Mouse (Mus musculus) cerebellum, adult (tissue): Measurements from ENCODE around the gene Slc16a10.
A peak's percentile ranks its signal among the peaks of the same experiment; 100 is the strongest.

Experiments
- ATAC-seq: cut with Nextera tagmentation; 2 replicates; pipeline ENCODE4 v1.9.2; 2017; ENCODE audit warnings: mild to moderate bottlenecking, moderate library complexity, mixed read lengths; ENCODE audit not compliant: insufficient number of reproducible peaks, low FRiP score, low TSS enrichment

The Slc16a10 gene

DNA sequence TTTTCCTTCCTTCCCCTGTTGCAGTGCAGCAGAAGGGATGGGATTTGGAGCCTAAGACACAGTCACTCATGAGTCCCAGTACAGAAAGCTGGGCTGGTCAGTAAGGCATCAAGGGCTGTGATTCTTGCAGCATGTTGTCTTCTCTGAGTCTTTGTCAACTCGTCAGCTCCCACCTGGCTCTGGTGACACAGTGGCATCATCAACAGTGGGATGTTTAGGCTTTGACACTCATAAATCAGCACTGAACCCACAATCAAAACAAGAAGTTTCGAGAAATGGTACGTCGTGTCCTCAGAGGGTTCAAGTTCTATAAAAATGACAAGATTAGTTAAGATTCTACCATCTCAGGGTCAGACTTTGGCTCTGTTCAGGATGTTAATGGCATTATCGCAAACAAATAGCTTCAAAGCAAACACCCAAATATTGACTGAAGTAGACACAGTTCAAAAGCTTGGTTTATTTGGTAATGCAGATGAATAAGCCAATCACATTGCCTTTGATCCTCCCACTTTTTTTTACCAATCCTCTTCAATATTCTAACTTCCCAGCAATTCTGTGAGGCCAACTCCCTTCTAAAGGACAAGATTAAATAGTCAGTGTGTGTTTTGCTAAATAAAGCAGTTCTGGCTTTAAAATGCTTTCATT lies 23.2 kb downstream of the Slc16a10 start:
- no peak for ATAC-seq

DNA sequence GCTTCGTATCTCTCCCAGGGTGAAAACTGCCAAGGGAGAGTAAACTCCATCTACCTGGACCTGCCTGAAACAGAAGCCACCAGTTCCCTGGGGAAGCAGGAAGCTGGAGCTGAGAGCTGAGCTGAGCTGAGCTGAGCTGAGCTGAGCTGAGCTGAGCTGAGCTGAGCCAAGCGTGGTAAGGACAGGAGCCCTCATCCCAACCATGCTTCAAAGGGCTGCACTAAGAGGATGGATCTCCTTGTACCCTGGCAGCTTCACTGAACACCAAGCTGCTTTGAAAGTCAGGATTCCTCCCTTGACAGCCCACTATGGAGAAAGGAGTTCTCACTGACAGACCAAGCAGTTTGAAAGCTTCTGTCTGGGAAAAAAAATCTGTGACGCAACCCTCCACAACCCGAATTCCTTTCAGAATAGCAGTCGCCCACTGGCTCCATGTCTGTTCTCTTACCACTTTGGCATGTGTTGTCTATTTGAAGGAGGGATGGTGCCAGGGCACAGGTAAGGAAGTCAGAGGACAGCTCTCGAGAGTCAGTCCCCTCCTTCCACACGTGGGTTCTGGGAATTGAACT lies 28.5 kb downstream of the Slc16a10 start:
- no peak for ATAC-seq

DNA sequence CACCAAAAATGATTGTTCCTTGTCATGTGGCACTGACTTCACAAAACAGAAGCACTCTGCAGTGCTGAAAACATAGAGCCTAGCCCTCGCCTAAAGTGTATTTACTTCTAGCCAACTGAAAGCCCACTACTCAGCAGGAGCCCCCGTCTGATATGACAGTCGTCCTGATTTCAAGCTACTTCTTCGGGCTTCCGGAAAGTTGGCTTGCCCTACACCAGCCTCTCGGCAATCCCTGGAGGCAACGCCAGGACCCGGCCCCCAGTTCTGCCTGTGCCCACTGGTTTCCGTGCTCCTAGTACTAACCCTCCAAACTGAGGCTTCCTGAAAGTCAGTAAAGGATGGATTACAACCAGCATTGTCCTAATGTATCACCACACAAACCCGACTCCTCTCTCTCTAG lies 29.8 kb downstream of the Slc16a10 start:
- no peak for ATAC-seq

DNA sequence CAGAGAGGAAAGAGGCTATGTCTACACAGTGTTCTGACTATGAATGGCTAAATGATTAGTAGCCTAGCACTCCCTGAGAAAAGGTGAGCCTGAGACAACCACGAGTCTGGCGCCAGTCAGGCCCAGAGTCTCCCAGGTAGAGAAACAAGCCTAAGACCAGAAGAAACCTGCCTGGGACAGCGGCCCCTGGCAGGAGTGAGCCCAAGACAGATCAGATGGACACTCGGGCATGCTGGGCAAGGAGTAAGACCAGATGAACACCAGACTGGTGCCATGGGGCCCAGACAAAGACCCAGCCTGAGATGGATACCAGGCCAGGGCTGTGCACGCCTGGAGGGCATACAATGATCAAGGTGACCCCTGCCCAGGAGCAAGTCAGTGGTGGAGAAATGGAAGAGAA lies 32.5 kb downstream of the Slc16a10 start:
- ATAC-seq: no peak

DNA sequence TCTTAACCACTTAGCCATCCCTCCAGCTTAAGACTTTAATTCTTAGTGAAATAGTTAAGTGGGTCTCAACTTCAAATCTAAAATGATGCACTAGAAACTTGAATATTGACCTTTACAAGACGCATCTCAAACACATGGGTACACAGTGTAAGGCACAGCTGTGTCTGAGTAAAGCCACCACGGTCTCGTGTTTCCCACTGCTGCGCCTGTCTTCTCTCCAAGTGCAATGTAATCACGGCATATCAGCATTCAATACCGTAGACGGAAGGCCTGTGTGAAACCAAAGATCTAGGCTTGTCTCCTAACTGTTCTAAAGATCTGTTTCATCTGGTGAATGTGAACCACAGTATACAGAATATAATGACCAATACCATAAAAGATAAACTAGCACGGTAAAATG lies 33.1 kb downstream of the Slc16a10 start:
- ATAC-seq: no peak

DNA sequence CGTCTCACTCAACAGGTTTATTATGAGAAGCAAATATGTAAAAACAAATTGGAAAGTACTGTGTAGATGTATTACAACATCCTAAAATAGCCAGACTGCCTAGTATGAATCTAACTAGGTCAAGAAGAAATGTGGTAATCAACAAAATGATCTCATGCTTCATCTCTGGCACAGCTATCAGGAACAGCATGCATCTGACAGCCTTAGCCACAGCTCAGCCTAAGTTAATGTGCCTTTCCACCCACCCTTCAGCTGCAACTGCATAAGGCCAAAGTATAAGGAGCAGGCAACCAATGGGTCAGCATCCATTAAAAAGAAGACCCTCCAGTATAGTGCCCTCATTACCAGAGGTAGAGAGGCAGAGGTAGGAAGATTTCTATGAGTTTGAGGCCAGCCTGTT lies 34.1 kb downstream of the Slc16a10 start:
- ATAC-seq: peak; percentile 83

DNA sequence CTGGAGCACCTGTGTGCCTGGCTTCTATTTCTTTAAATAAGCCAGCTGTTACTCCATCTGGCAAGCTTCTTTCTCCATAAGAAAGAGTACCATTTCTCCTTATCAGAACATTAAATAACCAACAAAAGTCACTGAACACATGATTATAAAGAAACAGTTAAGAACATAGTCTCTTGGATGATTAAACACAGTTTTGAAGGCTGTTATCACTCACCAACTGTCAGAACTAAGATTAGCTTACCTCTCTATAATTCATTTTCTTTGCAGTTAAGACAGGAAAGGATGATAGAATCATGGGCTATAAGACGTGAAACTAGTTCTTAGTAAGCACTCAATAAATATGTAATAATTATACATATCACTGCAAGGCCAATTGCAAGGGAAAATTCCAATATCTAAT lies 36.9 kb downstream of the Slc16a10 start:
- no peak for ATAC-seq

DNA sequence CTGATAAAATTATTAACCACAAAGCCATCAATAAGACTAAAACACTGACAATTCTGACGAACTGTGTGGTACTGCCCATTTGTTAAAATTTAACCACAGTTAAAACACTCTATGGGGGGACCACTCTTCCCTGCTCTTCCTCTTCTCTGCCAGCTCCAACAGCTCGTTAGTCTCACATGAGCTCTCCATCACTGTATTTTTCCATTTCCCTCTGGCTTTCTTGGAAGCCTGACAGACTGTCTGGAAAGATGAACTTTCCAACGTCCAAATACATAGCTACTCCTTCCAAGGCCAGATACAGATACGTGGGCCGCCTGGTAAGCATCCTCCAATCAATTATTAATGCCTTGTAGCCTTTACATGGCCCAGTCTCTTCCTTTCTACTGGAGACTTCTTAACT lies 38.3 kb downstream of the Slc16a10 start:
- ATAC-seq: peak; percentile 55

DNA sequence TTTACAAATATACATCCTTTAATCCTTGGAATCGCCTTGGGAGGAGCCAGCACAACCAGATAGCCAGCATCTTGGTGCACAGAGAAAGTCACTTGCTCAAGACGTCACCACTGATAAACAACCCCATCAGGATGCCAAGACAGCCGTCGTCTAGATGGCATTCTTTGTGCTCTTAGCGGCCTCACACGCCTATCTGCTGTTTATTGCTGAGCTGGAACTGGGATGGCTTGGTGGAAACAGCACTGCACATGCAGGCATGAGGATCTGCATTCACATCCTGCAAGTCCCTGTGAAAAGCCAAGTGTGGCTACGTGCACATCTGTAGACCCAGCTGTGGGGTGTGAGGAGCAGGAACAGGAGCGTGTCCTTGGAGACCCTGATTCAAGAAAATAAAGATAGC lies 39.1 kb downstream of the Slc16a10 start:
- ATAC-seq: no peak

DNA sequence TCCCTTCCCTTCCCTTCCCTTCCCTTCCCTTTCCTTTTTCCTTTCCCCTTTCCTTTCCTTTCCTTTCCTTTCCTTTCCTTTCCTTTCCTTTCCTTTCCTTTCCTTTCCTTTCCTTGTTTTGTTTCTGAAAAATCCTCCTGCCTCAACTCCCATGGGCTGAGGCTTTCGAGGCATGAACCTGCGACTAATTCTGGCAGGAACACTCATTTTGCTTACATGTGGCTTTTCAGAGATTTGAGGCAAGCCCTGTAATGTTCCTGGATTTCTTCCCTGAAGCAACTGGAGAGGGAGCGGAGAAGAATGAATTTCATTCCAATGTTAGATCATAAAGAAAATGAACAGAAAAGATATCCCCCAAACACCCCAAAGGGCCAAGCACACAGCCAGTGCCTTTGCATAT lies 39.9 kb downstream of the Slc16a10 start:
- ATAC-seq: no peak

DNA sequence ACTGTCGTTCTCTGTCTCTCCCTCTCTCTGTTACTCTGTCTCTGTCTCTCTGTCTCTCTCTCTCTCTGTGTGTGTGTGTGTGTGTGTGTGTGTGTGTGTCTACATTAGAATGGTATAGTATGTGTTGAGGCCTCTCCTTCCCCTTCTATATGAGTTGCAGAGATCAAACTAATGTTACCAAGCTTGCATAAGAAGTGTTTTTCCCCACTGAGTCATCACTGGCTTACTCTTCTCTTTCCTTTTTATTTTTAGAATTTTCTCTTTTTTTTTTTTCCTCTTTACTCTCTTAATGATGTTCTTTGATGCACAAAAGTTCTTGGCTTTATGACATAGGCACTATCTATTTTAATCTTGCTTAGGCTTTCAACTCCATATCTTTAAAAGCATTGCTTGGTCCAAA lies 43.6 kb downstream of the Slc16a10 start:
- ATAC-seq: no peak

DNA sequence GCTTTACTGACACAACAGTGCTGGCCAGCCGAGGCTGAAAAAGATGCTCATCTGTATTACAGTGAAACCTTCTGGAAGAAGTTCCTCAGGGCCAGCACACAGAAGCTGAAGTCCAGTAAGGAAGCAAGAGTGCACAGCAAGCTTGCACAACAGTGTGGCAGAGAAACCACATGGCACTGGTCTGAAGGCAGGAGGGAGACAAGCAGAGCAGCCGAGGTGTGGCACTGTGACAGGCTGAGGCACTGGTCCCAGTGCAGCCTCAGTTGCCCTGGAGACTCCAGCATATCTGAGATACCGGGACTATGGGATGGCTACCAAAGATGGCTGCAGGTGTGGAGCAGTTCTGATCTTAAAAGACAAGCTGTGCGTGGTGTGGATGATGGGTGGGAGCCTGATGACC lies 44.5 kb downstream of the Slc16a10 start:
- ATAC-seq: no peak

DNA sequence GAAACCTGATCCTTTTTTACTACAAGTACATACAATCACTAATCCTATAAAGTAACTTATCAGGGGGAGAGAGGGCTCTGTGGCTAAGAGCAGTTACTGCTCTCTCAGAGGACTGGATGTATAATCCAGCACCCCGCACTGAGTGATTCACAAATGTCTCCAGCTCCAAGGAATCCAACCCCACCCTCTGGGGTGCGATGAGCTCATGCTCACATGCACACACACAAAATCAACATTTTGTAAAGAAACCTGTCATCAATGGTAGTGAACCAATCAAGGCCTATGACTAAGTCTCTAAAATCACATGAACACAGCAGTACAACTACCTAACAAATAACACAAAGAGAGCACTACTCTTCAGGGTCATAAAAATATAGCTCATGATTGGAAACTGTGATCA lies 47.3 kb downstream of the Slc16a10 start:
- ATAC-seq: no peak

DNA sequence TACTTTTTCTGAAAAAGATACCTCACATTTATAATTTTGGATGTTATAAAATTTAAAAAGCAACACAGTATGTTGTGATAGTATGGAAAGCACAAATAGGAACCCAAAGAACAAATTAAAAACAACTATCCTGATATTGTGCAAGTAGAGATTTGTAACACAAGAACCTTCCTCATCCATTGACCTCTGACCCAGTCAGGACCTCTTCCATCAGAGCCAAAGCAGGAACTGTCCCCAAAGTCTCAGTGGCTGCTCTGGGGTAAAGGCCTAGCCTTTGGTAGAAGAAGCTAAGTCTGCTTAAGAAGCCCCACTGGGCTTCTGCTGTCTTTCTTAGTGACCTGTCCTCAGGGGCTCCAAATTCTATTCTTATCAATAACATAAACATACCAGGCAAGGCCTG lies 48.5 kb downstream of the Slc16a10 start:
- ATAC-seq: no peak

DNA sequence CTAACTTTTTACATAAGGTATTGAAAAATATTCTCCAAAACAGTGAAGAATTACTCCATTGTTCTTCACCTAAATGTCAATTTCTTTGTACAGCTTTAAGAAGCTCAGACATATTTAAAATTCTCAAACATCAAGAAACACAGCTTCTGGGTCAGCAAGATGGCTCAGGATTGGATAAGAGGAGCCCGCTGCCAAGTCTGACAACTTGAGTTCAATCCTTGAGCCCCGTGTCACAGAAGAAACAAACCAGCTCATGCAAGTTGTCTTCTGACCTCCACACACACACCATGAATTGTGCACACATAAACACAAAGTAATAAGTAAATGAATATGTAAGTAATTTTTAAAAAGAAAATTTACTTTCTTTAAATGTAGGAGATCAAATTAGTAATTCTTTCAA lies 50.6 kb downstream of the Slc16a10 start:
- ATAC-seq: no peak

DNA sequence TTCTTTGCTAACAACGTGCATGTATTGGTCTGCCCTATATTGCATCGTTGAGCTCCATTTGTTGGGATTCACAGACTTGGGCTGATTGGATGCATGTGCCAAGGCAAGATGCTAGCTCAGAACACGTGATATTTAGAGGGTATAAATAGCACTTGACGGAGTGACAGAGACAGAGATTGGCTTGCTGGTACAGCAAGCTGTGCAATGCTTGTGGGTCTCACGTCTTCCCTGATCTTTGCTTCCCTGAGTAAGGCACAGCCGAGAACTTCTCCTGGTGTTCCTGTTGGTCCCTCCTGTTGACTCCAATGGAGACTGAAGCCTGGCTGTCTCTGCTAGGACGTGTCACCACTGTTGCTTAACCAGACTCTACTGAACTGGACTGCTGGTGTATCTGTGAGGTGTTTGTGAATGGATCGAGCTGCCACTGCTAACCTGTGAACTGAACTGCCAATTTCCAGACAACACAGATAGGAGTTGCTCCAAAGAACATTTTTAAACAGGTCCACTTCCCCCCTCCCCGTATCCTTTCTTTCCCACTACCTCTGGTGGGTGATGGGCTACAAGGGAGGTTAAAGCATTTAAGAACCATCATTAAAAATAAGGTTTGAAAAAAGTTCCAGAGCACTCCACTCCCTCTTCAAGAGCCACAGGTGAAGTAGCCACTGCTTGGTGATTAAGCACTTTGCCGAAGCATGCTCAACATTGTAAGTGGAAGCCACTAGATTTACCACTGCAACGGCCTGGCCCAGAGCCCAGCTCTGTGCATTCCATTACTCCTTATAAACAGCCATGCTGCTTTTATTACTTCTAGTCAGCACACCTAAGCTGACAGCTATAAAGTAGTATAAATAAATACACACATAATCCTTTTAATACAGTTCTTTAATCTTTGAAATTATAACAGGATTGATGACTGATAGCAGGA lies 51.3 kb downstream of the Slc16a10 start:
- no peak for ATAC-seq

DNA sequence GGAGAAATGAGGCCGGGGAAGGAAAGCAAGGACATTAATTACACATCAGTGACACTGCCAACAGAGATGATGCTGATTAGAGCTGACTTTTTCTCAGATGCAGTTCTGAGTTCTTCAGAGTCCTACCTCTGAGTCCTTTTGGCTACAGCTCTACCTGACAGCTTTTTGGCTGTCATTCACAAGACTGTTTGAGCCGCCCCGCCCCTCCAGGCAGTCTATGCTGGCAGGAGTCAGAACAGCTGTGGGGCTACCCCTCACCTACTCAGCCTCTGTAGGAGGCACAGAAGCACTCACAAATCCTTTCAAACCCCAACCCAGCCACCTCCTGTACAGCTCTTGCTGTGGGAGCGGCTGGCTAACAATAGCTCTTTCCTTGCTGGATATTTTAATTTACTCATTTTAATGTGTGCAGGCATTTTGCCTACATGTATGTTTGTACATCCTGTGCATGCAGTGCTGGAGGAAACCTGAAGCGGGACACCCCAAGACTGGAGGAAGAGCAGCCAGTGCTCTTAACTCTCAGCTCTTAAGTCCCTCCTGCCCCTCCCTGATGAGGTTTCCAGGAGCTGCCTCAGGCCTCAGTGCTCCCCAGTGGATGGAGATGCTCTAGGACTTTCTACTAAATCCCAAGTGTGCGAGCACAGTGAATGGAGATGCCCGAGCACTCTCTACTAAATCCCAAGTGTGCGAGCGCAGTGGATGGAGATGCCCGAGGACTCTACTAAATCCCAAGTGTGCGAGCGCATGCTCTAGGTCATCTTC lies 57.5 kb downstream of the Slc16a10 start:
- peak; percentile 59 for ATAC-seq

DNA sequence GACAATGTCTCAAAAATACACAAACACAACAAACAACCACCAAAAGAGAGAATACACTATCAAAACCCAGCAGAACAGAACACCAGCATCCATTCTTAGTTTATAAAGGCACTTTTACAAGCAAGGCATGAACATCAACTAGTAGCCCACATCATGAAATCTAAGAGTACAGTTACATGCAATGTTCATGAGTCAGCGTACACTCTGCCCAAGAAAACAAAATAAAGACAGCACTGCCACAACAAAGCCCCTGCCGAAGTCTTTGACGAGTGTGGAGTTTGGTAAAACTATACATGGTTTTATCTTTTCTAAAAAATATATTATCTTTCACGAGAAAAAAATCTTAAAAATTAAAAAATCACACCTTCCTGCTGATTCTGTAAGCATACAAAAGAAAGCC lies 58.5 kb downstream of the Slc16a10 start:
- ATAC-seq: no peak

DNA sequence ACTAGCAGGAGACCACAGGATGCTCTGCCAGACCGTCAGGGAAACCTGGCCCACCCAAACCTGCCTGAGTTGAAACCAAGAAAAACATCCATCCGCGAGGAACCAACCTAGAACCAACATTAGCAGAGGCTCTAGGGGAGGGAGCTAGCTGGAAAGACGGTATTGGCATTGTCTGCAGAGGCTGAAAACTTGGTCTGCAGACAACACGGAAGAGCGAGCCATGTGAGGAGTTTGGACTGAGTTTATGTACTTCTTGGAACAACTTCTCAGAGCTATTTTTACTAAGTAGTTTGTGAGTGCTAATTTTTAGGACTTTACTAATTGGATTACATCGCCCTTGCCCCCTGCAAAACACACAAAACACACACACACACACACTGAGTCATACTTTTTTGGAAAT lies 59.4 kb downstream of the Slc16a10 start:
- no peak for ATAC-seq

DNA sequence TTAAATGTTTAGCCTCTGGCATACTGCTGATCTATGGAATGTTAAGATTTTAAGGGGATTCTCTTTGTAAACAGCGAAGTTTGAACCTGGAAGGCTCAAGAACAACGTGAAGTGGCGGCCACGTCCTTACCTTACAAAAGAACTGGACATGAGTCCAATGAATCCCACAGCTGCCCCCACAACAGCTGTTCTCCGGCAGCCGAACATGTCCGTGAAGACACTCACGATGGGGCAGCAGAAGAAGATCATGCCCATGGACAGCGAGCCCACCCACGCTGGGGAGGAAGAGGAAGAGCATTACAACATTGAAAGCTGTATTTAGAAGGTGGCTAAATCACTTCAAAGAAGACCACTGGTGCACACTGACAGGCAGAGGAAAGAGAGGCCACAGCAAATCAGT lies 61.5 kb downstream of the Slc16a10 start:
- ATAC-seq: no peak

DNA sequence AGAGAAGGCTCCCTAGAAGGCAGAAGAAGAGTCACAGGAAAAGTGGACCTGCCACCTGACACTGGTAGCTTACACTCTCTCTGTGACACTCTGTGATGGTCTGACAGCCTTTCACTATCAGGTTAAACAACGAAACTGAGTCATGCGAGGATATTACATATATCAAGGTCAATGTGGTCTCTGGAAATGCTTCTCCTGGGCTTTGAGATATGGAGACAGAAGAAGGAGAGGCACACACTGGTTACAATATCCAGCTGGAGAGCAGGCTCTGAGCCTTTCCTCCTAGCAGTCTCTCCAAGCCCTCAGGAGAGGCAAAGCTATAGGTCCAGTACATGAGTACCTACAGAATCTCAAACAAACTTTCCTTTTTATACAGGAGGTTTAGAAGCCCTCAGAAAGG lies 62.8 kb downstream of the Slc16a10 start:
- ATAC-seq: no peak
